In genomic region chr14:41425393-41426075, GRCm38 (mm10) we compare ENCODE assay signal across 11 mouse cellular contexts. TPM values are rescaled to one million over a fixed set of nuclear protein-coding genes. Genes with fewer than 3 reads are reported as not detected.
A peak's percentile ranks its signal among the peaks of the same experiment; 100 is the strongest.
DNase-seq lines count a peak whose midpoint lies in the region; ATAC-seq lines count a peak whose summit lies in the region.
"Not testable (repeated sequence)": the region's sequence is repeated elsewhere in the genome, so short reads cannot be mapped to it uniquely, and the experiment has no call there.
"Had no signal": no experiment of that assay in that cellular context is flagged by ENCODE, and none has a peak within 500 bp of the region (broad histone marks: within the 10 kb centered on the region; RNA-seq: fewer than 3 reads in every experiment).

No protein-coding gene starts in this region.

- H3K27ac ChIP-seq in forebrain, embryonic 14.5 days (ENCODE audit: low read depth, low read length); hindbrain, embryonic 10.5 days; kidney, embryonic 15.5 days; limb, embryonic 11.5 days (replicated peaks; ENCODE audit: low read depth, low read length); midbrain, embryonic 10.5 days (replicated peaks): not testable (repeated sequence)

- ATAC-seq in forebrain, embryonic 14.5 days; kidney, embryonic 15.5 days (replicated peaks; ENCODE audit: low FRiP score); limb, embryonic 11.5 days (ENCODE audit: insufficient number of reproducible peaks, low FRiP score, low TSS enrichment, low read depth): not testable (repeated sequence)

- not testable (repeated sequence) for H3K4me1 ChIP-seq in forebrain, embryonic 14.5 days (ENCODE audit: control insufficient read depth, insufficient read depth, low read length); hindbrain, embryonic 10.5 days (replicated peaks); kidney, embryonic 15.5 days; limb, embryonic 11.5 days (ENCODE audit: control insufficient read depth, insufficient read depth, low read length); midbrain, embryonic 10.5 days

- H3K9me3 ChIP-seq in forebrain, embryonic 14.5 days (replicated peaks; ENCODE audit: control insufficient read depth, low read length); hindbrain, embryonic 10.5 days; kidney, embryonic 15.5 days (replicated peaks); limb, embryonic 11.5 days (ENCODE audit: control insufficient read depth, low read length); midbrain, embryonic 10.5 days (replicated peaks): not testable (repeated sequence)

- H3K4me3 ChIP-seq in forebrain, embryonic 14.5 days (ENCODE audit: low read depth, low read length); kidney, embryonic 15.5 days (replicated peaks); limb, embryonic 11.5 days (ENCODE audit: low read depth, low read length): not testable (repeated sequence)
- H3K4me3 ChIP-seq in hindbrain, embryonic 10.5 days: peak overlapping the region; percentile 20; the same call in 1 of the 2 replicates
- peak overlapping the region; percentile 28; the same call in 1 of the 2 replicates for H3K4me3 ChIP-seq in midbrain, embryonic 10.5 days

- not testable (repeated sequence) for H3K36me3 ChIP-seq in forebrain, embryonic 14.5 days (ENCODE audit: control insufficient read depth, insufficient read depth, low read length); hindbrain, embryonic 10.5 days; kidney, embryonic 15.5 days; limb, embryonic 11.5 days (ENCODE audit: control insufficient read depth, insufficient read depth, low read length); midbrain, embryonic 10.5 days

- not testable (repeated sequence) for H3K27me3 ChIP-seq in forebrain, embryonic 14.5 days (replicated peaks; ENCODE audit: control insufficient read depth, insufficient read depth, low read length); hindbrain, embryonic 10.5 days (ENCODE audit: insufficient read depth, poor library complexity, severe bottlenecking); kidney, embryonic 15.5 days; limb, embryonic 11.5 days (ENCODE audit: control insufficient read depth, insufficient read depth, low read length); midbrain, embryonic 10.5 days (ENCODE audit: low read depth, poor library complexity, severe bottlenecking)

- not testable (repeated sequence) for H3K9ac ChIP-seq in forebrain, embryonic 14.5 days (ENCODE audit: low read length); kidney, embryonic 15.5 days; limb, embryonic 11.5 days (ENCODE audit: low read length)

- 17% methylated on average over 10 of the region's 16 CpGs for WGBS in forebrain, embryonic 14.5 days
- WGBS in hindbrain, embryonic 10.5 days: 16% methylated on average over 15 of the region's 16 CpGs
- 14% methylated on average over 13 of the region's 16 CpGs for WGBS in kidney, embryonic 15.5 days
- 27% methylated on average over 9 of the region's 16 CpGs for WGBS in limb, embryonic 11.5 days
- WGBS in midbrain, embryonic 10.5 days: 19% methylated on average over 12 of the region's 16 CpGs

- peak overlapping the region; percentile 16; the same call in 1 of the 2 replicates for H3K4me2 ChIP-seq in forebrain, embryonic 14.5 days (ENCODE audit: low read length)
- peak overlapping the region; percentile 31 for H3K4me2 ChIP-seq in kidney, embryonic 15.5 days
- not testable (repeated sequence) for H3K4me2 ChIP-seq in limb, embryonic 11.5 days (ENCODE audit: low read depth, severe bottlenecking)

- DNase-seq in ES-CJ7 (ENCODE audit: low read depth, low spot score): peak; percentile 62
- peak; percentile 9 to 10 for DNase-seq in cerebellum, postnatal 14 days
- not testable (repeated sequence) for DNase-seq in forebrain, embryonic 14.5 days (ENCODE audit: low spot score)
- DNase-seq in hindbrain, embryonic 10.5 days (ENCODE audit: low spot score): peak; percentile 31
- peak; percentile 43 for DNase-seq in limb, embryonic 11.5 days (ENCODE audit: low spot score)
- DNase-seq in midbrain, embryonic 10.5 days (ENCODE audit: low spot score): peak; percentile 30
- peak; percentile 15 for DNase-seq in right cerebral cortex, postnatal 14 days

RNA-seq across cellular contexts. Expression of gene Gm6482, which starts 17.5 kb away (rescaled TPM):
- not detected in 2 replicates for polyA plus RNA-seq in forebrain, embryonic 14.5 days (2014; fragmentation: Nextera tagmentation; extraction: Ambion mirVana)
- not detected in 2 replicates for polyA plus RNA-seq in hindbrain, embryonic 10.5 days (2016; fragmentation: Nextera tagmentation; extraction: Ambion mirVana)
- polyA plus RNA-seq in kidney, embryonic 15.5 days (2015; fragmentation: Nextera tagmentation; extraction: Ambion mirVana): not detected in 2 replicates
- polyA plus RNA-seq in limb, embryonic 11.5 days (2014; fragmentation: Nextera tagmentation; extraction: Ambion mirVana): not detected in 2 replicates
- polyA plus RNA-seq in midbrain, embryonic 10.5 days (2016; fragmentation: Nextera tagmentation; extraction: Ambion mirVana): not detected in 2 replicates
- polyA plus RNA-seq: intestine, embryonic 16.5 days; limb, embryonic 14.5 days; stomach, embryonic 14.5 days had no signal

RNA-seq across cellular contexts. Expression of gene Gm7954, which starts 27.8 kb away (rescaled TPM):
- not detected in 2 replicates for polyA plus RNA-seq in forebrain, embryonic 14.5 days (2014; fragmentation: Nextera tagmentation; extraction: Ambion mirVana)
- not detected in 2 replicates for polyA plus RNA-seq in hindbrain, embryonic 10.5 days (2016; fragmentation: Nextera tagmentation; extraction: Ambion mirVana)
- polyA plus RNA-seq in kidney, embryonic 15.5 days (2015; fragmentation: Nextera tagmentation; extraction: Ambion mirVana): not detected in 2 replicates
- not detected in 2 replicates for polyA plus RNA-seq in limb, embryonic 11.5 days (2014; fragmentation: Nextera tagmentation; extraction: Ambion mirVana)
- not detected in 2 replicates for polyA plus RNA-seq in midbrain, embryonic 10.5 days (2016; fragmentation: Nextera tagmentation; extraction: Ambion mirVana)
- polyA plus RNA-seq: intestine, embryonic 16.5 days; limb, embryonic 14.5 days; stomach, embryonic 14.5 days had no signal

RNA-seq across cellular contexts. Expression of gene Gm7945, which starts 39.4 kb away (rescaled TPM):
- not detected in 2 replicates for polyA plus RNA-seq in forebrain, embryonic 14.5 days (2014; fragmentation: Nextera tagmentation; extraction: Ambion mirVana)
- not detected in 2 replicates for polyA plus RNA-seq in hindbrain, embryonic 10.5 days (2016; fragmentation: Nextera tagmentation; extraction: Ambion mirVana)
- not detected in 2 replicates for polyA plus RNA-seq in kidney, embryonic 15.5 days (2015; fragmentation: Nextera tagmentation; extraction: Ambion mirVana)
- polyA plus RNA-seq in limb, embryonic 11.5 days (2014; fragmentation: Nextera tagmentation; extraction: Ambion mirVana): not detected in 2 replicates
- polyA plus RNA-seq in midbrain, embryonic 10.5 days (2016; fragmentation: Nextera tagmentation; extraction: Ambion mirVana): not detected in 2 replicates
- polyA plus RNA-seq: intestine, embryonic 16.5 days; limb, embryonic 14.5 days; stomach, embryonic 14.5 days had no signal
